Mouse (Mus musculus) MN1 (cell line): ENCODE data around the gene Abcf1.
A peak's percentile ranks its signal among the peaks of the same experiment; 100 is the strongest.
"Not testable (repeated sequence)": the region's sequence is repeated elsewhere in the genome, so short reads cannot be mapped to it uniquely, and the experiment has no call there.

Experiments used
- DNase-seq: peaks from one replicate; pipeline ENCODE4 v3.0.0-alpha.2; 2016; ENCODE audit warnings: low spot score

The Abcf1 gene

DNA sequence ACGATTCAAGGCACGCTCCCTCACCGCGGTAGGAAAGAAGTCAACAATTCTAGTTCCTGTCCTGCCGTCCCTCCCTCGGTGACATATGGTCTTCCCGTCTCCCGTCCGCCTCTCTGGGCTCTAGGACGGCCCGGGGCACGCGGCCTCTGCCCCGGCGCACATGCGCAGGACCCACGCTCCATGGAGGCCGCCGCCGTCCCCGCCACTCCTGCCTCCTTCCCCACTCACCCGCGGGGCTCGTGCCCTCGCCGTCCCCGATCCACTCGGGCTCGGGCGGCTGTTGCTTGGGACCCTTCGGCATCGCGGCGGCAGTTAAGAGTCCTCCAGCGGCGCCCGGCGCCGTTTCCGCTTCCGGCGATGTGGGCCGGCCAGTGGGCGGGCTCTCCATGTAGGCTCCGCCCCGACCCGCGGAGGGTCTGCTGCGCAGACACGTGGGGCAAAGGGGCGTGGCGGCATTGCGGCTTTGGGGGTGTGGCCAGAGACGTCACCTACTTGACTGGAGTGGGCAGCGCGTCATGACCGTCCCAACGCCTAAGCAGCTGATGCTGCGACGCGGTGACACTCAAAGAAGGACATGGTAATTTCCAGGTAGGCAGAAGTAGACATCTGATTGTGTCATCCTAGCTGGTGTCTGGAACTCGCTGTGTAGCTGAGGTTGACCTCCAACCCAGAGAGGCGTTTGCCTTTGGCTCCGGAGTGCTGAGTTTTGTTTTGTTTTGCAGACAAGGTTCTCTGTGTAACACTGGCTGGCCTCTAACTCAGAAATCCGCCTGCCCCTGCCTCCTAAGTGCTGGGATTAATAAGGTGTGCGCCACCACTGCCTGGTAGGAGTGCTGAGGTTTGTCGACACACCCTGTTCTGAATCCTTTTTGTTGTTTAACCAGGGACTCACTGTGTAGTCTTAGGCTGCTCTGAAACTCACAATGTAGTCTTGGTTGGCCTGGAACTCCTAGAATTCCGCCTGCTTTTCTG lies at the start of gene Abcf1:
TSS of gene Abcf1 (minus strand) at position 344 of the 972 bp plus-strand sequence.
- DNase-seq = peak; percentile 99

DNA sequence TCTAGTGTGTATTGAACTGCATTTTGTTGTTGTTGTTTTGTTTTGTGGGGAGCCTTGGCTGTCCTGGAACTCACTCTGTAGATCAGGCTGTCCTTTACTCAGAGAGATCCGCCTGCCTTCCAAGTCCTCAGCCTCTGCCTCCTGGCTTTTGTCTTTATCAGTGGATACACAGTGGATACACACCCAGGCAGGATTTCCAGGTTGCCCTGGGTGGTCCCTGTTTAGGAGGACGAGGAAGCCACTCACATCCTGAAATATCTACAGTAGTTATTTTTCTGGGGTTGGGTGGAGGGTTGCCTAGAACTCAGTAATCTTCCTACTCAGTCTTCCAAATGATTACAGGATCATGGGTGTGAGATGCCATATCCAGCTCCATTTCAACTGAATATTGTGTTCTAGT lies 49.4 kb upstream of the Abcf1 start:
- no peak for DNase-seq

DNA sequence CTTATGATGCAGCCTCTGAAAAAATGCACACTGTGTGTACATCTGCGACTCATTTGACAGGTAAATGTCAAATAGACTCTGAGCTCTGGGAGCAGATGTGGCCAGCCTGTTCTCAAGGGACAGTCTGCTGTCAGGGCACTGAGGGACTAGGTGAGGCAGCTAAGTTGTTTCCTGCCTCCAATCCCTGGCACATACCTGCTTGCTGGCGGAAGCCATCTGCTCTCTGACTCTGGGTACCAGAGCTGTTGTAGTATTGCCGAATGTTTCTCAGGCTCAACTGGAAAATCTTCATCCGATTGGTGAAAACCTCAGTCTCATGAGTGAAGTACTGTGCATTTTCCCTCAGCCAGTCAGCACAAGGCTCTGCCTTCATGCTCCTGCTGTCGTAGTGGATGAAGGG lies 47.5 kb upstream of the Abcf1 start:
- no peak for DNase-seq

DNA sequence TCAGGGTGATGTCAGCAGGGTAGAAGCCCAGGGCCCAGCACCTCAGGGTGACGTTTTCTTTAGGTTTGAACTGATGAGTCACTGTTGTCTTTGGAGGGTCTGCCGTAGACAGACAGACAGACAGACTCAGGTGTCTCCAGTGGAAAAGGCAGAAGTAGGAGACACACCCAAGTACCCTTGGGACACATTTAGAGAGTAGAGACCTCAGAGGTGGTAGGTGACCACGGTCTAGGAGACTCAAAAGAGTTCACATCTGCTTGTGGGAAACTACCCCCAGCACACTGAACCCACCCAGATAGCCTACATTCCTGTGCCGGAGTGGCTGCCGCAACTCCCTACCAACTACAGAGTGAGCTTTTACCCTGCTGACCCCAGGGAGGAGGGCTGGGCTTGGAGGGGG lies 45.4 kb upstream of the Abcf1 start:
- no peak for DNase-seq

DNA sequence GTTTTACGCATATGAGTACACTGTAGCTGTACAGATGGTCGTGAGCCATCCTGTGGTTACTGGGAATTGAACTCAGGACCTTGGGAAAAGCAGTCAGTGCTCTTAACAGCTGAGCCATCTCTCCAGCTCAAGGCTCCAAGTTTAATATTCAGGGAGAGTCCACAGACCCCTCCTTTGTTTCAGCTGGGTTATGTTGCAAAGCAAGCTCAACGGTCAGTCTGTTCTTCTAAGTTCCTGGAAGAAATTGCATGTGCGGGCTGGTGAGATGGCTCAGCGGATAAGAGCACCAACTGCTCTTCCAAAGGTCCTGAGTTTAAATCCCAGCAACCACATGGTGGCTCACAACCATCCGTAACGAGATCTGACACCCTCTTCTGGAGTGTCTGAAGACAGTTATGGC lies 34.8 kb upstream of the Abcf1 start:
- DNase-seq = not testable (repeated sequence)

DNA sequence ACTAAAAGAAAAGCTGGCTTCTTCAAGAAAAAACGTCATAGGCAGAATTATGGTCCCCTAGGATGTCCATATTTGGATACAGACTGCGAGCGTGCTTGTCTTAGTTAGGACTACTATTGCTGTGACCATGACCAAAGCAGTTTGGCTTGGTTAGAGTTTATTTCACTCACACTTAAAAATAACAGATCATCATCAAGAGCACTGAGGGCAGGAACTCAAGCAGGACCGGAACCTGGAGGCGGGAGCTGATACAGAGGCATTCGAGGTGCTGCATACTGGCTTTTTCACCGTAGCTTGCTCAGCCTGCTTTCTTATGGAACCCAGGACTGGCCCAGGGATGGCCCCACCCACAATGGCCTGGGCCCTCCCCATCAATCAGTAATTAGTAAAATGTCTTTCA lies 33.8 kb upstream of the Abcf1 start:
- DNase-seq = no peak

DNA sequence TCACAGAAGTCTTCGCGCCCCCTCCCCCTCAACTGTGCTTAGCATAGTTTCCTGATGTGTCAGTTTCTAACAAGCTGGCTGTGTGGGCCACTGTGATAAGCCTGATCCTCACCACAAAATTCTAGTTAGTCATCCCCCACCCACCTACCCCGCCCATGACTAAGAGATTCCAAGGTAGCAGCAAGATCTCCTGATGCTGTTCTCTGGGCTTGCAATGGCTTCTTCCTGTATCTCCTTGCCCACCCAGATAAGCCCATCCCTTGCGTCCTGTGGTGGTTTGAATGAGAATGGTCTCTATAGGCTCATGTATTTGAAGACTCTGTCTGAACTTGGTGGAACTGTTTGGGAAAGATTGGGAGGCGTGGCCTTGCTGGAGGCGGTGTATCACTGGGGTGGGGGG lies 32.4 kb upstream of the Abcf1 start:
- DNase-seq = no peak

DNA sequence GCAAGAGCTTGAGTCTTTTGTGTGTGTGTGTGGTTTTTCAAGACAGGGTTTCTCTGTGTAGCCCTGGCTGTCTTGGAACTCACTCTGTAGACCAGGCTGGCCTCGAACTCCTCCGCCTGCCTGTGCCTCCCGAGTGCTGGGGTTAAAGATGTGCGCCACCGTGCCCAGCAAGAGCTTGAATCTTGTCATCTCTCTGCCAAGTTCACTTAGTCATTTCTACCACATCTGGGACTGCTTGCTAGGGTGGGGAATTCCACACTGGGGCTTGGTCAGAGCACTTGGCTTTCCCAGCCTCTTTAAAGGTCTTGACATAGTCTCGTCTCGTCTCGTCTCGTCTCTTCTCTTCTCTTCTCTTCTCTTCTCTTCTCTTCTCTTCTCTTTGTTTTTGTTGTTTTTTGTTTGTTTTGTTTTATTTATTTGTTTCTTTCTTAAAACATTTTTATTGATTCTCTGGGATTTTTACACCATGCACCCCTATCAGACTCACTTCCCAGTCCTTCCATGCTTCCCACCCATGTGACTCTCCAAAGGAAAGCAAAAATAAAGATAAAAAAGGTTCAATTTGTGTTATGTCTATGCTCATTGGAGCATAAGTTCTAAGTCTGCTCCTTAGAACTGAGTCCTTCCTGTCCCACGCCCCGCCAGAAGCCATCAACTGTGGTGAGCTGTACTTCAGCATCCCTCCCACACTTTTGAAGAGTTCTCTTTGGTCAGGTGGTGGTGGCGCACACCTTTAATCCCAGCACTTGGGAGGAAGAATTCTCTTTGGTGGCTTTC lies 31.7 kb upstream of the Abcf1 start:
- no peak for DNase-seq

DNA sequence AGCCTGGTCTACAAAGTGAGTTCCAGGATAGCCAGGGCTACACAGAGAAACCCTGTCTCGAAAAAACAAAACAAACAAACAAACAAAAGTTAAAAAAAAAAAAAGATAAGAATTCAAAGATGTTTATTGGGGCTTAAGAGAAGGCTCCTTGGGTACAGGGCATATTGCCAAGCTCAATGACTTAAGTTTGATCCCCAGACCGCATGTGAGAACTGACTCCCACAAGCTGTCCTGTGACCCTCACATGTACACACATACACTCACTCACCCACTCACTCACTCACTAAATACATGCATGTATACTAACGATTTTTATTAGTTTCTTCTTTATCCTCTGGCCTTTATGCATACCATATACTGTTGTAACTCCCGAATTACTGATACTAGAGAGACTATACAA lies 30.8 kb upstream of the Abcf1 start:
- no peak for DNase-seq

DNA sequence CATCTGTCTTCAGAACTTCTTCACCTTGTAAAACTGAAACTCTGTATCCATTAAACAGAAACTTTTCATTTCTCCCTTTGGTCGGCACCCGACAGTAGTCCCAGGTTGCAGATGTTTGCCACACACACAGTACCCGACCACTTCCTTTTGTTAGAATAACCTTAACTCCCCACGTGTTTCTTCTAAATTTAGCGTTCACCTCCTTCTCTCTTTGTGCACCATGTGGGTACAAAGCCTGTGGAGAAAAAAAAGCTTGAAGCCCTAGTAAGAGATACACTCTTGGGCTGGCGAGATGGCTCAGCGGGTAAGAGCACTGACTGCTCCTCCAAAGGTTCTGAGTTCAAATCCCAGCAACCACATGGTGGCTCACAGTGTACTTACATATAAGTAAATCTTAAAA lies 29.8 kb upstream of the Abcf1 start:
- no peak for DNase-seq

DNA sequence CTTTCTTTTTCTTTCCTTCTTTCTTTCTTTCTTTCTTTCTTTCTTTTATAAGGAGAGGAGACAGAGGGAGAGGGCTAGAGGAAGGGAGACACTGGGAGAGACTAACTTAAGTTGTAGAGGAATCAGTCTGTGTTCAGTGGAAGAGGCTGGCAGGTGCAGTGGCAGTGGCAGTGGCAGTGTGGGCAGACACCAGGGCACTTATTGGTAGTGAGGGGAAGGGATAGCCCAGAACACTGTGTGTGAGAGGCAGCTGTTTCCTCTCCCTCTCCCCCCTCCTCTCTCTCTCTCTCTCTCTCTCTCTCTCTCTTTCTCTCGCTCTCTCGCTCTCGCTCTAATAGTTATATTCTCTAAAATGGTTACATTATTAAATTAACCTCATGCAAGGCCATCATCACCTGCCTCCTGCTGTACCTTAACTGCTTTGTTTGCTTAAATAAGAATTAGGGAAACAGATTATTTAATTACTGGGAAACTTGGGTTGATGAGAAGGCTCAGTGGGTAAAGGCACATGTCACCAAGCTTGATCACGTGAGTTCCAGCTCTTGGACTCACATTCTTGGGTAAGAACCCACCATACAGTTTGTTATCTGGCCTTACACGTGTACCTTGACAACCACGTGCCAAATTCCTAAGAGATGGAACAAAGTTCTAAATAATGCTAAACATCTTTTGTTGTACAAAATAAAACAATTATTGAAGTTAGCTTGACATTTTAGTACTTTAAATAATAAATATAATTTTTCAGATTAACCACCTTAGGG lies 29.2 kb upstream of the Abcf1 start:
- no peak for DNase-seq

DNA sequence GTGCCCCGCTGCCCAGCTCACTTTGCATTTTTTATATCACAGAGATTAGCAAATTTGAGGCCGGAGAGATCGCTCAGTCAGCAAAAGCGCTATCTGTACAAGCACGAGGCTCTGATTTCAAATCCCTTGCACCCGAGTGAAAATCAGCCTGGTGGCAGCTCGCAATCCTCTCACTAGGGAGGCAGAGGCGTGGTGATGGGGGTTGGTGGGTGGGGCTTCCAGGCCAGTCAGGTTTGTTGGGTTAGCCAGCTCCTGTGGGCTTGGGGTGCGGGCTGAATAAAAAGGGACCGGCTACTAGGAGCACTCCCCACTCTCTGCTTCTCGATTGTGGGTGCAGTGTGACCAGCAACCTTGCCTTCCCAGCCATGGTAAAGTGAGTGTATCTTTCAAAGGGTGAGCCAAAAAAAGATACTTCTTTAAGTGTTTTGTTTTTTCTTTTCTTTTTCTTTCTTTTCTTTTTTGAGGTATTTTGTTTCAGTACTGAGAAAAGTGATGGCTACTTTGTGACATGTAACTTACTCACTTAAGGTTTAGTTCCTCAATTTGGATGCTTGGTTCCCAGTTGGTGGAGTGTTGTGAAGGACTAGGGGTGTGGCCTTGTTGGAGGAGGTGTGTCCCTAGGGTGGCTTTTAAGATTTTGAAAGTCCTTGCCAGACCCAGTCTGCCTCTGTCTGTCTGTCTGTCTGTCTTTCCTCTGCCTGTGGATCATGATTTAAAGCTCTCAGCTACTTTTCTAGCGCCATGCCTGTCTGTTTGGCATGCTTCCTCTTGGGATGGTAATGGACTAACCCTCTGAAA lies 28.4 kb upstream of the Abcf1 start:
- no peak for DNase-seq

DNA sequence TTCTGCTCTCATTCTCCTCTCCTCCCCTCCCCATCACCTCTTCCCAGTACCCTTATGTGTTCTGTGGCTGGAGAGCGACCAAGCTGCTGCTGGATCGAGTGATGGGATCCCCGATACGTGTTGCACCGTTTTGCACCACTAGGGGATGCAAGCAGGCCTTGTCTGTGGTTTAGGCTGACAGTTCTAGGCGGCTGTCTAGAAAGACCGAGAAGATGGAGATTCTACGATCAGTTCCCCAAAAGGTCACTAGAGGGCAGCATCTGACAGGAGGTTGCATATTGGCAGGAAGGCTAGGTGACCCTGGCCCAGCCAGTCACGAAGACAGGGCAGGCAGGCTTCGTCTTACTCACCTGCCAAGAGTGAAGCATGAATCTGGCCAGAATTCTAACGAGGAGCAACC lies 27.4 kb upstream of the Abcf1 start:
- peak; percentile 97 for DNase-seq

DNA sequence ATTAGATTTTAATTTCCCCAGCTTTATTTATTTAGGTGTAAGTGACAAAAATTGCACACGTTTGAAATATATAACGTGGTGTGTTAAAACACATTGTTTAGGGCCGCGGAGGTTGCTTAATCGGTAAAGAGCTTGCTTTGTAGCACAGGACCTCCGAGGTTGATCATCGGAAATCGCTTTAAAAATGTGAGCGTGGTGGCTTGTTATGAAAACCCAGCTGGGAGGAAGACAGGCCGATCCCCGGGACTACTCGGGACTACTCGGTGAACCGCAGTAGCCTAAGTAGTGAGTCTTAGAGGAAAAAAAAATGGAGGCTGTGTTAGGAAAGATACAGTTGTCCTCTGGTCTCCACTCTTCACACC lies 25.3 kb upstream of the Abcf1 start:
- DNase-seq = peak; percentile 47

DNA sequence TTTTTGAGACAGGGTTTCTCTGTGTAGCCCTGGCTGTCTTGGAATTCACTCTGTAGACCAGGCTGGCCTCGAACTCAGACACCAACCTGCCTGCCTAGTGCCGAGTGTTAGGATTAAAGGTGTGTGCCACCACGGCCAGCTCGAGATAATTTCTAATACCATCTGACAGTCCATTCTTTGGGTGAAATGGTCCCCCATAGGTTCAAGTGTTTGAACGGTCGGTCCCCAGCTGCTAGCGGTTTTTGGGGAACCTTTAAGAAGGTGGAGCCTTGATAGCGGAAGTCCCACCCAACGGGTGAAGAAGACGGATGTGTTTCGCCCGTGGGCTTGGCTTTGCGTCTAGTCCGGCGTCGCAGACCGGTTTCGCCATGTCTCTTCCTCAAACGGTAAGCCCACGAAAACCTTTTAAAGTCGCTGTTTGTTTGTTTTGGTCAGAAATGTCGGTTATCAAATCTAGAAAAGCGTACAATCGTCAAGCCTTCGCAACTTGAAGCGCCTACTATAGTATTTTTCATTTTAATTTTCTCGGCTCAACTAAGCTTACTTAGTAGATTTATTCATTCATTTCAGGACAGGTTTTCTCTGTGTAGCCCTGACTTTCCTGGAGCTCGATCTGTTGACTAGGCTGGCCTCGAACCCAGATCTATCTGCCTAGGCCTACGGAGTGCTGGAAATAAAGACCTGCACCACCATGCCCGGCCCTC lies 24.8 kb upstream of the Abcf1 start:
- peak; percentile 89 for DNase-seq

DNA sequence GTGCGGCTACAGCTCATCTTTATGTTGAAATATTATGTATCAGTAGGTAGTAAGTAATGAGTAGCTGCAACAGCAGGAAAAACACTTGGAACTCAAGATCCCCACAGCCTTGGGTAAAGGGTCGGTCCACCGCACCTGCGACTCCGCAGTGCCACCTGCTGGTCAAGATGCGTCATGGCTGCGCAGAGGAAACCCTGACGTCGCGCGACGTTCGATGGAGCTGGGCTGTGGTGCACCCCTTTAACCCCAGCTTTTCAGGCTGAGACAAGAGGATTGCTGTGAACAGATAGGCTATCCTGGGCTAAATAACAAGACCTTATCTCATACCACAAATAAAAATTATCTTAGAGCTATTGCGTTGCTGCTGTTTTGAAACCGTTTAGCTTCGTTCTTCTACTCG lies 24.1 kb upstream of the Abcf1 start:
- peak; percentile 90 for DNase-seq

DNA sequence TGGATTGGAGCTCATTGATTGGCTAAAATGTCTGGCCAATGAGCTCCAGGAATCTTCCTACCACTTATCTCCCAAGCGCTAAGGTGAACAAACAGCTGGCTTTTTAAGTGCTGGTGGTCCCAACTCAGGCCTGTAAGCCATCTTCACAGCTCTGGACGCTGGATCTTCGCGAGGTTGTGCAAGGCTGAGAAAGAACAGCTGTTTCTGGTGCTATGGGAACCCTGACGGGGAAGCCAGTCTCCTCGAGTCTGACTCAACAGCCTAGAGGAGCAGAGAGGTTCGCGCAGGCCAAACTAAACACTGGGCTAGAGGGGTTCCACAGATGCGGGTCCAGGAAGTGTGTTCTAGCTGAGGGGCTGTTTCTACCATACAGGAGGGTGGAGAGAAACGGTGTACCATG lies 22.2 kb upstream of the Abcf1 start:
- DNase-seq = no peak

DNA sequence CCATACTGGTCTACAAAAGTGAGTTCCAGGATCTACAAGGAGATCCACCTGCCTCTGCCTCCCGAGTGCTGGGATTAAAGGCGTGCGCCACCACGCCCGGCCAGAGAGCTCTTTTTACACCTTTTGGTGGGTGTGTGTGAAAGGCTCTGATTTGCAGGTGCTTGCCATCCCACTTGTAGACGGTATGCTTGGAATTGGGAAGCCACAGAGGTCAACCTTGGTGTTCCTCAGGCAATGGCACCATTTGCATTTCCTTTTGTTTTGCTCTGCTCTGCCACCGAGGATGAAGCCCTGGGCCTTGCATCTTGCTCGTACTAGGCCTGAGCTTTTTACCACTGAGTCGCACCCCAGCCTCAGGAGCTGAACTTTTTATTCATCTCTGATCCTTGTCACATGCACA lies 12.2 kb upstream of the Abcf1 start:
- DNase-seq = no peak

DNA sequence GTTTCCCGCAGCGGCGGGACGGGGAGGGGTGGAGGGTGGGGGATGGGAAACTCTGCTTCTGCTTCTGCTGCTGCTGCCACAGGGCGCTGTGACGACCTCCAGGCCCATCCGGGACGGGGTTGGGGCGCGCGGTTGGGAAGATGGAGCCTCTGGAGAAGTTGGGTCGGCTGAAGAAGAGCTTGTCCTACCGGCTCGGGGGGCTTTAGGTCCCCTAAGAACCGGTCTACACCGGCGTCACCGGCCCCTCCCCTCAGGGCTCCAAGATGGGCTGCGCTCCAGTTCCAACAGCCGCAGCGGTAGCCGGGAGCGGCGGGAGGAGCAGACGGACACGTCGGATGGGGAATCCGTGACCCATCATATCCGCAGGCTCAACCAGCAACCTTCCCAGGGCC lies 10.8 kb upstream of the Abcf1 start:
- DNase-seq = no peak

DNA sequence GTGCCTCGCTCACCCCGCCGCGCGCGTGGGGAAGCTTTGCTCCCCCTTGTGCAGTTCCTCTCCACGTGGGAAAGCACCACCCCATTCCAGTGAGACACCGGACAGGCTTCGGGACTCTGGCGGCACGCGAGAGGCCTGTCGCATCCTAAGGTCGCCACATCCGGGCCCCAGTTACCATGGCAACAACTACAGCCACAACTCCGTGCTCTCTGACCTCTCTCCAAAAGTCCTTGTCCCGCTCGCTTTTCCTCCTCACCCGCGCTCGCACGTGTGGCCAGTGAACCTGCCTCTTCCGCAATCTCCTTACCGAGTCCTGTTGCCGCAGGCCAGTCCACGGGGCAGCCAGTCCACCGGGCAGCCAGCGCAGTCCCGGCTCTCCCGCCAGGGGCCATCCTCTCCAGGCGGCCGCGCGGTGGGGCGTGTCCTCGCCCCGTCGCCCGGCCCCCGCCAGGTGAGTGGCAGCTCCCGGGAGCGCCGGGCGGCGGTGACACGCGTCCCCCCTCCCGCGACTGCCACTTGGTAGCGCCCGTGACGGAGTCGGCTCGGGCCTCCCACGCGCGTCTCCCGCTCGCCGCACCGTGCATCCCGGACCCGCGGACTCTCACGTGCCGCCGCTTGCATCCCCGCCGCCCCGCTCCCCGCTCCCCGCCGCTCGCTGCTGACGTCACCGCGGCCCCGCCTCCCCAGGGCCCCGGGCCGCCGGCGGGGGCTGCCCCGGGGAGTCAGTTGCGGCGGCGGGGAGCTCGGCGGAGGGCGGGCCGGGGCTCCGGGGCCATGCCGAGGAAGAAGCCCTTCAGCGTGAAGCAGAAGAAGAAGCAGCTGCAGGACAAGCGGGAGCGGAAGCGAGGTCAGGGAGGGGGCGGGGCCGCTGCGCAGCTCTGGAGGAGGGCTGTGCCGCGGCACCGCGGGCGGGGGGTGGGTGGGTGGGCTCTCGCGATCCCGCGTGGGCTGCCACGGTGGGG lies 10.1 kb upstream of the Abcf1 start, which contains the start of the genes Gnl1 and Prr3:
TSS of gene Gnl1 (plus strand) at position 451 of the 962 bp plus-strand sequence.
TSS of gene Prr3 (minus strand) at position 836 of the 962 bp plus-strand sequence.
- peak; percentile 93 for DNase-seq
